Mouse (Mus musculus) kidney, adult 2 months (tissue): ENCODE measurements at regions not wholly inside any gene's neighbourhood (a gene's known extent, or its start where the extent isn't known, plus 50 kb on each side); places are given as distances from the start of the nearest gene placed in this dataset.

Experiments
- CTCF ChIP-seq: fragments of 200-500 bp; conservative IDR thresholded peaks from 2 replicates; pipeline ENCODE4 v1.5.1; 2011; ENCODE audit warnings: low read depth, mild to moderate bottlenecking, control low read depth, low read length, moderate library complexity, mixed read lengths; ENCODE audit not compliant: insufficient read depth, insufficient read length
- POLR2A ChIP-seq: fragments of 200-500 bp; IDR thresholded peaks from one replicate; pipeline ENCODE4 v1.6.1; 2011; ENCODE audit warnings: low read depth, low read length, control low read depth

DNA sequence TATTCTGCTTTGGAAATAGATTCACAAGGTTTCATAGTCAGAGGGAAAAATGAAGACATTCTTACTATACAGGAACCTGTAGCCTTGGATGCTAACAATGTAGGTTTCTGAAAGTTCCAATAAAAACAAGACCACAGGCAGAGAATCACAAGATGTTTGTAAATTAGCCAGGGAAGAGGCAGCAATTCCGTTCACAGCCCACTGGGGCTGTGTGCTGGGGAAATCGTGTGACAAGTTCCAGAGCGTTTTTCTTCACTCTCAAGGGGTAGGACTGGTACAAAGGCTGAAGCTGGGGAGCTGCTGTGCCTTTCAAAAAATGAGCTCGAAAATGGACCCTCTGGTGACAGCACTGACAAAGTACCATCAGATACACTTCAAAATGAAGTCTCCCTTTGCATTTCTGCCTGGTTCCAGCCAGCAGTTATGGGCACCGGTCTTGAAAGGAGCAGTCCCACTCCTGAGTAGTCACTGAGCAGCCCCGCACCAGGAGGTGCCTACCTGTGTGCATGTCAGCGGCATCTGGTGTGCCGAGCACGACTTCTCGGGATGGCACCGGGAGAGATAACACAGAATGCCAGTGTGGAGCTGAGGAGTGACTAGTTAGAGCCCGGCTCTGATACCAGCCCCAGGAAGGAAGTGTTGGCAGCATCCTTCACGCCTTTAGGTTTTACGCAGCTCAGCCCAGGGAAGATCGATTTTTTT lies 77.0 kb upstream of the Mpp6 start:
- TF ChIP-seq CTCF (no peak), POLR2A (no peak)
